Mouse (Mus musculus): ENCODE results near the gene Nav1. TPM values are rescaled to one million over a fixed set of nuclear protein-coding genes. Genes with fewer than 3 reads are reported as not detected.

The Nav1 gene
- polyA plus RNA-seq, 1 experiment from 2014 or later: 18.3 TPM

DNA sequence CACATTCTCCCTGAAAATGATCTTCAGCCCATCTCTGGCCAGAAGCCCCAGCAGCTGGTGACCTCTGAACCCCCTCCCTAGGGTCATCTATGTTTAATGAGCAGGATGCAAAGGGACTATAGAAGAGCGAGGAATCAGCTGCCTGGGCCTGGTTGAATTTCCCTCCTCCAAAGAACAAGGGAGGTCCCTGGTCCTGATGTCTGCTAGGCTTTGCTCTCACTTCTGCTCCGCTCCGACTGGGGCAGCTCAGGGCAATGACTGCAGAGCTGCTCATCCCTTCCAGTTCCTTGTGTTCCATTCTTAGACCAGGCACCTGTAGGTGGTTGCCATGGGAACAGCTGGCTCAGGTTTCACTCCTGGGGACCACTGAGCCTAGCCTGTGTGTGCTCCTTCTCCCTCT is 56.2 kb downstream of the Nav1 start:
- DNase-seq (ENCODE audit: low spot score): peak; percentile 65
- Histone ChIP-seq H3K27me3 (ENCODE audit: low read depth, poor library complexity, severe bottlenecking) (no peaks in the 10 kb centered on the region), H3K27ac (no peak overlapping the region; the same call in 1 of the 2 replicates), H3K4me3 (no peak overlapping the region), H3K4me1 (peaks cover 65% of the 10 kb centered on the region), H3K9me3 (replicated peaks) (no peaks in the 10 kb centered on the region), H3K36me3 (peaks cover 7% of the 10 kb centered on the region; the same call in 1 of the 2 replicates)
- 49% methylated on average over 3 of the region's 3 CpGs for WGBS

DNA sequence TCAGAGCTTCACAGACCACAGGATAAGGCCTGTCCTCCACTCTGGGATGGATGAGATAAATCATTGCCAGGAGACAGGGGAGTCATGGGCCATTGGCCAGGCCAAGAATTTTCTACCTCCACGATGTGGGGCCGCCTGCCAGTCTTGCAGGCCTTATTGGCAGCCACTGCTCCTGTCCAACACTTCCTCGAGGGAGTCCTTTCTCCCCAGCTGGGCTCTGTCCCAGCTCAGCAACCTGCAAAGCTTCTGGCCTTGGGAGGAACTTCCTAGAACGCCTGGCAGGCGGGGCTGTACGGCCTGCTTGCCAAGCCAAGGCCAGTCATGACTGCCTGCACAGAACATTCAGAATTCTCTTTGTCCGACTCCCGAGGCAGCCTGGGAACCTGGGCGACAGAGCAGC is 58.3 kb downstream of the Nav1 start:
- H3K27ac ChIP-seq: peak overlapping the region; percentile 32

GRCm38 (mm10) chr1:135546099-135546498 is 61.0 kb downstream of the Nav1 start:
- H3K9me3 ChIP-seq (replicated peaks): no peaks in the 10 kb centered on the region
- peaks cover 53% of the 10 kb centered on the region for H3K4me1 ChIP-seq
- H3K27me3 ChIP-seq (ENCODE audit: low read depth, poor library complexity, severe bottlenecking): no peaks in the 10 kb centered on the region
- DNase-seq (ENCODE audit: low spot score): no peak
- H3K4me3 ChIP-seq: no peak overlapping the region
- WGBS: 73% methylated on average over 5 of the region's 5 CpGs
- H3K27ac ChIP-seq: no peak overlapping the region
- H3K36me3 ChIP-seq: peaks cover 7% of the 10 kb centered on the region; the same call in 1 of the 2 replicates

More for the DNA sequence above, 58.3 kb downstream of the Nav1 start:
- 84% methylated on average over 9 of the region's 9 CpGs for WGBS
- Histone ChIP-seq H3K36me3 (peaks cover 7% of the 10 kb centered on the region; the same call in 1 of the 2 replicates), H3K9me3 (replicated peaks) (no peaks in the 10 kb centered on the region), H3K4me1 (peaks cover 60% of the 10 kb centered on the region), H3K4me3 (no peak overlapping the region), H3K27me3 (ENCODE audit: low read depth, poor library complexity, severe bottlenecking) (no peaks in the 10 kb centered on the region)
- no peak for DNase-seq (ENCODE audit: low spot score)

DNA sequence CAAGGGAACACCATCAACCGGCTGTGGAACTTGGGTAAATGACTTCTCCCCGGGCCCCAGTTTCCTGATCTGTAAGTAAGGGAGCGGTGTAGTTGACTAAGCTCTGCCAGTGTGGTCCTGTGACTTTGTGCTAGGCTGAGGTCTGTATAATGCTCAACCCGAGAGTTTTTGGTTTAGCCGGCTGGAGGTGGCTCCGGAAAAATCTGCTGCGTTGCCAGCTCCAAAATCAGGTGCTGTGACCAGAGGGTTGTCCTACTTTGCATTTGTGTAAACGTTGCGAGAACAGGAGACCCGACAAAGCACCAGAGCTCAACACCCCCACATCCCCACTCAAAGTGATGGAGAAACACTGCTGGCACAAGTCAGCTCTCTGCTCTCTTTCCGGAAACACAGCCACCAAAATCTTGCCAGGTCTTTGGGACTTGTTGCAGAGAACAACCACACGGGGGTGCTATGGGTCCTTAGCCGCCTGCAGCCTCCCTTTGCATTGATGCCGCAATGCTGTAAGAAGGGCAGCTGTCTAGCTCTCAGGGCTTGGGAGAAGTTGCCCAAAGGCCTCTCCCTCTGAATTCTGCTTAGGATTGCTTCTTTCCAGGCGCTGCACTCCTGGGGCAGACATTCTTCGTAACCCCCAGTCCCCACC is 62.5 kb downstream of the Nav1 start:
- Histone ChIP-seq H3K27ac (no peak overlapping the region; the same call in 1 of the 2 replicates), H3K36me3 (peaks cover 7% of the 10 kb centered on the region; the same call in 1 of the 2 replicates), H3K4me3 (no peak overlapping the region), H3K27me3 (ENCODE audit: low read depth, poor library complexity, severe bottlenecking) (no peaks in the 10 kb centered on the region), H3K9me3 (replicated peaks) (no peaks in the 10 kb centered on the region), H3K4me1 (peaks cover 49% of the 10 kb centered on the region)
- 42% methylated on average over 16 of the region's 16 CpGs for WGBS
- peak; percentile 85 for DNase-seq (ENCODE audit: low spot score)

DNA sequence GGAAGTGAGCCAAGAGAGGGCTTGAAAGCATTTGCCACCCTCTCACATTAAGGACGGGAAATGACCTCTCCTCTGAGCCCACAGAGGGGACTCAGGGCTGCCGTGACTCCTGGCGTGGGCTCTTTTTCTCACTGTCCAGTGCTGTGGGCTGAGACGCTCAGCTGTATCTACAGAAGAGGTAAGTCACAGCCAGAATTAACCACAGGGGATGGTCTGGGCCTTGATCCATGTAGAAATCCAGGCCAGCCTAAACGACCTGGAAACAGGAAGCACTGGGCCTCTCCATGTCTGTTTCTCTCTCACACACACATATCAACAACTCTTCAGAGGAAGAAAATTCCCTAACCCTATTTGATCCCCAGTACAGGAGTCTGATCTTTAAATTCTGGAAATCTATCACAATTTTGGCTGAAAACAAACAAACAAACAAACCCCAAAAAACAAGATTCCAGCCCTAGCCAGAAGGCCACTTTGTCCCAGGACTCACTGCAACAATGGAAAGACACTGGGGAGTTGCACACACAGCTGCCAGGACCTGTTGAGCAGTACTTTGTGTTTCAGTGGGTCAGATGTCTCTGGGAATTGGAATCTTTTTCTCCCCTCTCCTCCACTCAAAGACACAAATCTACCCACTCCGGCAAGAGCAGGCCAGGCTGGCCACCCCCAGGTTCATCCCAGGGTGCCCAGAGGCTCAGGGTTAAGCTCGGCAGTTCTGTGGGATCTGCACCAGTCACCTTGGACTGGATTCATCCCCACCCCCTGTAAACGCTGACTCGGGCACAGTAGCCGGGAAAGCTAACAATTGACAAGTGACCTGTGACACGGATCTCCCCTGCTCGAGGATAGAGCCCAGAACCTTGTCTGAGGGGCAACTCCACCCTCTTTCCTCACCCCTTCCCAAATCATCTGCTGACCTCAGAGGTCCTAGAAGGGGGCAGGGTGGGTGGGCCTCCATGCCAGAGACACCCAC is 64.0 kb downstream of the Nav1 start:
- H3K36me3 ChIP-seq: no peaks in the 10 kb centered on the region
- H3K4me1 ChIP-seq: peaks cover 39% of the 10 kb centered on the region
- H3K9me3 ChIP-seq (replicated peaks): no peaks in the 10 kb centered on the region
- 30% methylated on average over 12 of the region's 12 CpGs for WGBS
- peak overlapping the region; percentile 64 for H3K27ac ChIP-seq
- no peak for DNase-seq (ENCODE audit: low spot score)
- H3K4me3 ChIP-seq: no peak overlapping the region
- H3K27me3 ChIP-seq (ENCODE audit: low read depth, poor library complexity, severe bottlenecking): no peaks in the 10 kb centered on the region

GRCm38 (mm10) chr1:135542080-135542479 is 65.0 kb downstream of the Nav1 start:
- Histone ChIP-seq H3K36me3 (peaks cover 3% of the 10 kb centered on the region; the same call in 1 of the 2 replicates), H3K27ac (peak overlapping the region; percentile 64; the same call in 1 of the 2 replicates), H3K4me1 (peaks cover 39% of the 10 kb centered on the region), H3K9me3 (replicated peaks) (no peaks in the 10 kb centered on the region), H3K4me3 (no peak overlapping the region), H3K27me3 (ENCODE audit: low read depth, poor library complexity, severe bottlenecking) (no peaks in the 10 kb centered on the region)
- WGBS: 82% methylated on average over 9 of the region's 9 CpGs
- DNase-seq (ENCODE audit: low spot score): no peak

DNA sequence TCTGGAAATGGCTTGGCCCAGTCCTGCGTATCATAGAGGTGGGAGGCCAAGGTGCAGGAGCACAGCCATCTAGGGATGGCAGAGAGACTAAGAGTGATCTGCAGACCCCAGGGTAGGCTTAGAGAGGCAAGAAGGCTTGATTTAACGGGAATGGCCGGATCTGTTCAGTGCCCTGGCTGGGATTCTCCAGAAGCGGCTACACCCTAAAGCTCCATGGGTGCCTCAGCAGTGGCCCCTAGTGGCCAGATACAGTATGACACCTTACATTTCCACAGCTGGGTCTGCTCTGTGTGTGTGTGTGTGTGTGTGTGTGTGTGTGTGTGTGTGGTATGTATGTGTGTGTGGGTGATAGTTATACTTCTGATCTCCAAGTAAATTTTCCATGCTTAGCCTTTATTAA is 66.8 kb downstream of the Nav1 start:
- no peak overlapping the region for H3K27ac ChIP-seq

GRCm38 (mm10) chr1:135538441-135539265 is 68.4 kb downstream of the Nav1 start:
- Histone ChIP-seq H3K27ac (no peak overlapping the region), H3K36me3 (peaks cover 32% of the 10 kb centered on the region), H3K27me3 (ENCODE audit: low read depth, poor library complexity, severe bottlenecking) (no peaks in the 10 kb centered on the region), H3K9me3 (replicated peaks) (no peaks in the 10 kb centered on the region), H3K4me1 (peaks cover 28% of the 10 kb centered on the region), H3K4me3 (no peak overlapping the region)
- no peak for DNase-seq (ENCODE audit: low spot score)
- 86% methylated on average over 12 of the region's 12 CpGs for WGBS

More for the DNA sequence above, 66.8 kb downstream of the Nav1 start:
- Histone ChIP-seq H3K4me1 (peaks cover 33% of the 10 kb centered on the region), H3K4me3 (no peak overlapping the region), H3K36me3 (peaks cover 19% of the 10 kb centered on the region), H3K27me3 (ENCODE audit: low read depth, poor library complexity, severe bottlenecking) (no peaks in the 10 kb centered on the region), H3K9me3 (replicated peaks) (no peaks in the 10 kb centered on the region)
- DNase-seq (ENCODE audit: low spot score): peak; percentile 89
- WGBS: 24% methylated on average over 4 of the region's 4 CpGs

GRCm38 (mm10) chr1:135536822-135537221 is 70.3 kb downstream of the Nav1 start:
- WGBS: 94% methylated on average over 7 of the region's 7 CpGs
- no peaks in the 10 kb centered on the region for H3K27me3 ChIP-seq (ENCODE audit: low read depth, poor library complexity, severe bottlenecking)
- H3K4me3 ChIP-seq: no peak overlapping the region
- H3K36me3 ChIP-seq: peaks cover 44% of the 10 kb centered on the region
- H3K9me3 ChIP-seq (replicated peaks): no peaks in the 10 kb centered on the region
- H3K27ac ChIP-seq: no peak overlapping the region
- H3K4me1 ChIP-seq: peaks cover 11% of the 10 kb centered on the region; the same call in 1 of the 2 replicates
- DNase-seq (ENCODE audit: low spot score): no peak

- no peak overlapping the region for H3K4me3 ChIP-seq
- H3K36me3 ChIP-seq: peaks cover 46% of the 10 kb centered on the region
- H3K27me3 ChIP-seq (ENCODE audit: low read depth, poor library complexity, severe bottlenecking): no peaks in the 10 kb centered on the region
- DNase-seq (ENCODE audit: low spot score): no peak
- no peaks in the 10 kb centered on the region for H3K9me3 ChIP-seq (replicated peaks)
- 74% methylated on average over 2 of the region's 2 CpGs for WGBS
- peaks cover 11% of the 10 kb centered on the region; the same call in 1 of the 2 replicates for H3K4me1 ChIP-seq
- H3K27ac ChIP-seq: no peak overlapping the region
Observed at GRCm38 (mm10) chr1:135536326-135536725, 70.8 kb downstream of the Nav1 start.

DNA sequence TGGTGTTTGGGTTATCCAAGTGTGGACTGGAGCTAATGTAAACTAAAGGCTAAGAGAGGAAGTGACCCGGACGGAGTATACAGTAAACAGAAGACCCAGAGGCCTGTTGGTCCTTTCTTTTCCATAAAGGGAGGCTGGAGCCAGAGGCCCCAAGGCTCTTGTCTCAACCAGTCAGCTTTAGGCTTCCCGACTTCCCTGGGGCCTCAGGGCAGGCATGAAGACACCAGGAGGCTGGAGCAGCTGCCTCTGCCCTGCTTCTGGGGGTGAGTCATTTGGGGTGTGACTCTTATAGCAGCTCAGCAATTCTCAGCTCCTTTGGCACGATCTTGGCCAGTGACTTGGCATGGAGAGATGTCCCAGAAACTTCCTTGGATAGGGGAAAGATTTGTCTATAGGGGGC is 71.8 kb downstream of the Nav1 start:
- Histone ChIP-seq H3K27me3 (ENCODE audit: low read depth, poor library complexity, severe bottlenecking) (no peaks in the 10 kb centered on the region), H3K9me3 (replicated peaks) (no peaks in the 10 kb centered on the region), H3K27ac (no peak overlapping the region), H3K36me3 (peaks cover 57% of the 10 kb centered on the region), H3K4me1 (peaks cover 11% of the 10 kb centered on the region; the same call in 1 of the 2 replicates), H3K4me3 (no peak overlapping the region)
- 32% methylated on average over 4 of the region's 4 CpGs for WGBS
- DNase-seq (ENCODE audit: low spot score): no peak

DNA sequence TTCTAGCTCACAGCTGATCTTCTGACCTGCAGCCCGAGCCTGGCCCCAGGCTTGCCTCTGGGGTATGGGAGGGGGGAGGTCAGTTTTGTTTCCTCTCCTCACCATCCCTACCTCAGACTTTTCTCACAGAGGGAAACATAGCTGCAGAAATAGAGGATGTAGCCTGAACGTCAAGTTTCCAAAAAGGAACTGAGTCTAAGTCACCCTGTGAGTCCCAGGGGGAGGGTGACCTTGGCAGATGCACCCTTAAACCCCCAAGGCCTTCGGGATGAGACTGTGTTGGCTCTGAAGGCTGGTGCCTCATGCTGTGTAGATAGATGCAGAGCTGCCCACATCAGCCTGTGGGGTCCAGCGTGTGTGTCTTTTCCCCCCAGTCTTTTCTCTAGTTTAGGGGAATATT is 72.3 kb downstream of the Nav1 start:
- Histone ChIP-seq H3K36me3 (peaks cover 61% of the 10 kb centered on the region), H3K4me1 (peaks cover 8% of the 10 kb centered on the region; the same call in 1 of the 2 replicates), H3K27ac (no peak overlapping the region; the same call in 1 of the 2 replicates)

More for the DNA sequence above, 72.3 kb downstream of the Nav1 start:
- H3K9me3 ChIP-seq (replicated peaks): no peaks in the 10 kb centered on the region
- H3K27me3 ChIP-seq (ENCODE audit: low read depth, poor library complexity, severe bottlenecking): no peaks in the 10 kb centered on the region
- no peak for DNase-seq (ENCODE audit: low spot score)
- no peak overlapping the region for H3K4me3 ChIP-seq
- WGBS: 56% methylated on average over 4 of the region's 4 CpGs

Data from limb, embryonic 10.5 days (tissue).